Mouse (Mus musculus) kidney, embryonic 15.5 days (tissue): ENCODE results near the gene Tmem163. TPM values are rescaled to one million over a fixed set of nuclear protein-coding genes. Genes with fewer than 3 reads are reported as not detected.

Source experiments
- ATAC-seq: fragments of 200-750 bp; cut with Nextera tagmentation; replicated peaks from 2 replicates; pipeline ENCODE4 v1.8.0; 2017; ENCODE audit warnings: moderate TSS enrichment; ENCODE audit not compliant: low FRiP score
- H3K27ac ChIP-seq: fragments of 300-500 bp; sonication (generic); 2 replicates; pipeline ENCODE4 v1.5.1; 2015; ENCODE audit warnings: mild to moderate bottlenecking, inconsistent platforms
- H3K27me3 ChIP-seq: fragments of 300-500 bp; sonication (generic); 2 replicates; pipeline ENCODE4 v1.6.1; 2015; ENCODE audit warnings: inconsistent platforms
- H3K36me3 ChIP-seq: fragments of 300-500 bp; sonication (generic); 2 replicates; pipeline ENCODE4 v1.6.1; 2015; ENCODE audit warnings: inconsistent platforms
- H3K4me1 ChIP-seq: fragments of 300-500 bp; sonication (generic); 2 replicates; pipeline ENCODE4 v1.6.1; 2015; ENCODE audit warnings: inconsistent platforms
- H3K4me2 ChIP-seq: fragments of 300-500 bp; sonication (generic); 2 replicates; pipeline ENCODE4 v1.6.1; 2015; ENCODE audit warnings: moderate library complexity, mild to moderate bottlenecking, inconsistent platforms
- H3K4me3 ChIP-seq: fragments of 300-500 bp; sonication (generic); replicated peaks from 2 replicates; pipeline ENCODE4 v1.5.1; 2015; ENCODE audit warnings: mild to moderate bottlenecking, inconsistent platforms
- H3K9ac ChIP-seq: fragments of 300-500 bp; sonication (generic); 2 replicates; pipeline ENCODE4 v1.6.1; 2015; ENCODE audit warnings: mild to moderate bottlenecking, inconsistent platforms
- H3K9me3 ChIP-seq: fragments of 300-500 bp; sonication (generic); replicated peaks from 2 replicates; pipeline ENCODE4 v1.6.1; 2016; ENCODE audit warnings: inconsistent platforms
- WGBS: fragments of 180-500 bp; shearing (Covaris S2); methylation state at CpG from one replicate; pipeline ENCODE4 v1.1.7; 2015; ENCODE audit warnings: mixed read lengths; 5-methylcytosine and 5-hydroxymethylcytosine counted together
- polyA plus RNA-seq: library from polyadenylated mRNA; unstranded; fragments of >200 nt; fragmentation: Nextera tagmentation; extraction: Ambion mirVana; gene quantifications from 2 replicates; pipeline ENCODE4 v1.2.1, GENCODE M21; 2015

Gene Tmem163
- polyA plus RNA-seq, 1 experiment from 2014 or later, result 0.61 TPM

DNA sequence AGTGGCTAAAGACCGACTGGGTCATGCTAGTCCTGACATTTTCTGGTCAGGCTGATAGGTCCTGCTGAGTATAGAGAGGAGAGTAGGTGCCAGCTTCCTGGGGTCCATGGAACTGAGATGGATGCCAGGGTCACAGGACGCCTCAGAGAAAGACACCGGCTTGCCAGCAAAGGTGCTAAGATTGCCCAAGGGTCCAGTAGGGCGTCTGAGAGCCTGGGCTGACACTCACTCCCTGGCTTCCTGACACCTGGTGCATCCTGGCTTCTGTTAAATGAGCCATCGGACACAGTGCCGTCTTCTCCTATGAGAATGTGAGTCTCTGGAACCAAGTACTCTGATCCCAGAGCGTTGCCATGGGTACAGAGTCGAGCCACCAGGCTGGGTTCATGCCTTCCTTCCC, 170.4 kb downstream of the Tmem163 start:
- no peak for ATAC-seq
- Histone ChIP-seq H3K27ac (no peak overlapping the region), H3K4me2 (no peak overlapping the region), H3K27me3 (no peaks in the 10 kb centered on the region; the same call in 1 of the 2 replicates), H3K4me3 (no peak overlapping the region), H3K4me1 (no peaks in the 10 kb centered on the region), H3K36me3 (no peaks in the 10 kb centered on the region), H3K9ac (no peak overlapping the region), H3K9me3 (no peaks in the 10 kb centered on the region)
- 75% methylated on average over 8 of the region's 8 CpGs for WGBS

DNA sequence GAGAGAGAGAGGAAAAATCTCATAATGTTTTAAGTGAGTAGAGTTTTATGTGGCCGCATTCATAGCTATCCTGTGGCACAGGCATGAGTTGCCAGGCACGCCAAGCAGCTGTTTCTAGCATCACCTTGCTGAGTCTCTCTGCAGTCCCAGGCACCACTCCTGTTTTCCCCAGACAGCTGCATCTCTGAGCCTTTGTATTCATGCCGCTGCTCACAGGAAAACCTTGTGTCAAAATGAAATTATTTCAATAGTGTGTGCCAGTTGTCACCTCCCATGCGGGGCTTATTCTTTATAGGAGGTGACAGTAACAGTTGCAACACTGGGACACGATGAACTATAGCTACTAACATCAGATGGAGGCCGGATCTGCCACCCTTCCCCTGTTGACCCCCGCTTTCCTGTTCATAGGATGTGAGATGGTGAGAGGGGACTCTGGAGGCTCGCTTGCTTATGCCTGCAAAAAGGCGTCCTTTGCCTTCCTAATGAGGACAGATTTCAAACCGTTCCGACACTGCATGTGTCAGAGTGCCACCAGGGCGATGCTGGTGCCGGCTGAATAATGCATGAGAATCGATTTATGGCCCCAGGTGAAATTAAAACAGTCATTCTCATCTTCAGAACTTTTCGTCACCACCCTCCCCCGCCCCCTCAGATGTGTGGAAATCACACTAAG, 171.1 kb downstream of the Tmem163 start:
- WGBS, result 68% methylated on average over 16 of the region's 16 CpGs
- Histone ChIP-seq H3K4me3 (no peak overlapping the region), H3K4me2 (no peak overlapping the region), H3K27ac (no peak overlapping the region), H3K36me3 (no peaks in the 10 kb centered on the region), H3K4me1 (no peaks in the 10 kb centered on the region), H3K9me3 (no peaks in the 10 kb centered on the region), H3K27me3 (no peaks in the 10 kb centered on the region; the same call in 1 of the 2 replicates), H3K9ac (no peak overlapping the region)
- ATAC-seq, result no peak

DNA sequence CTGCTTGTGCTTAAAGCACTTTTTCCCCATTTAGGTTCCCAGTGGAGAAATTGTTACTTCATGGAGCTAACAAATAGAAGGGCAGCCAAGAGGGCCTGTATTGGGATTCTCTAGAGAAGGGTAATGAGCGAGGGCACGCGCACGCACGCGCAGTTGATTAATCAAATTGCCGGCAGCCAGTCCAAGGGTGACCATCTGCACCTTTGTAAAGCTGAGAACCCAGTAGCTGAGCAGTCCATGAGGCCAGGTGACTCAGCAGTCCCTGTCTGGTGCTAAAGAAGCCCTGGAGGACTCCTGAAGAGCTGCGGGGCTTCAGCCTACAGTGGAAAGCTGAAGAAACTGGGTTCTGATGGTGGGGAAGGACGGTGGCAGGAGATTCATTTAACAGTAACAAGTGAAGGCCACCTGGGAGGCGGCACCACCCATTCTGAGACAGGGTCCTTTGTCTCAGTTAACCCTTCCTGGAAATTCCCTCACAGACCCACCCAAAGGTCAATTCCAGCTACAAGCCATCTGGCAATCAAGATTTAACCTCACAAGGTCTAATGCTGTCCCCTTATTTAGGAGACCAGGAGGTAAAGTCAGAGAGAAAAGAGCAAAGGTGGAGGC, 172.2 kb downstream of the Tmem163 start:
- Histone ChIP-seq H3K9me3 (no peaks in the 10 kb centered on the region), H3K27me3 (peaks cover 5% of the 10 kb centered on the region), H3K4me1 (no peaks in the 10 kb centered on the region), H3K36me3 (no peaks in the 10 kb centered on the region), H3K4me2 (no peak overlapping the region), H3K9ac (no peak overlapping the region), H3K27ac (no peak overlapping the region), H3K4me3 (no peak overlapping the region)
- no peak for ATAC-seq
- WGBS, result 81% methylated on average over 10 of the region's 10 CpGs

DNA sequence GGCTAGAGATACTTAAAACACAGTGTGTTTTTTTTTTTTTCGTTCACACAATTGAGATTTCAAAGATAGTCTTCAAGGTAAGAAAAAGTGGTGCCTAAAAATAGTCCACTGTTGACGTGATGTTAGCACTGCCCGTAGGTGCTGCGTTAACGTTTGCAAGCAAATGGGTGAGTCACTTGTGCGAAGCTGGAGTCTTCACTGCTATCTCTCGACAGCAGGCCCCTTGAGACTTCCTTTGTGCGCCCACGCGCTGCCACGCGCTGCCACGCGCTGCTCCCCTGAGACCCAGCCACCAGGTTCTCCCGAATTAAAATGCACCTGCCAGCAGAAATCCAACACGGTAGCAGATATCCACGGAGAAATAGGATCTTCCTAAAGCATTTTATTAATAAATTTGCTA, 178.6 kb downstream of the Tmem163 start:
- peaks cover 20% of the 10 kb centered on the region; the same call in 1 of the 2 replicates for H3K27me3 ChIP-seq
- H3K36me3 ChIP-seq, result no peaks in the 10 kb centered on the region
- no peak overlapping the region for H3K27ac ChIP-seq
- no peaks in the 10 kb centered on the region for H3K4me1 ChIP-seq
- H3K9ac ChIP-seq, result no peak overlapping the region
- WGBS, result 84% methylated on average over 17 of the region's 17 CpGs
- ATAC-seq, result no peak
- H3K4me2 ChIP-seq, result no peak overlapping the region
- no peak overlapping the region for H3K4me3 ChIP-seq
- H3K9me3 ChIP-seq, result no peaks in the 10 kb centered on the region

DNA sequence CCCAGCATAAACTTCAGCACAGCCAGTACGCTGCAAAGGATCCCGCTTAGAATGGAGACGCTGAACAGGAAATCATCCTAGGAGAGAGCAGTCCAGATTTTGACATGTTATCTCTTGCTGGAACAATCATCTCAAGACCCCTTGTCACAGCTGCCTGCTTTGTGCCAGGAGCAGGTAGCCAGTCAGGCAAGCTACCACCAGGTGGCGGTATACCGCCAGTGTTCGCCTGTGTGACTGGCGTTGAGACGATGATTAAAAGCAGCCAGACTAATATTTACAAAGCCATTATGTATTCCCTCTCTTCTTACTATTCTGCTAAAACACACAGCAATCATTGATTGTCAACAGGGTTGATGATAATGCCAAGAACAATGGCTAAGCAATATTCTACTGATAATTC, 179.1 kb downstream of the Tmem163 start:
- Histone ChIP-seq H3K9ac (no peak overlapping the region), H3K27ac (no peak overlapping the region), H3K27me3 (peaks cover 20% of the 10 kb centered on the region; the same call in 1 of the 2 replicates), H3K4me1 (no peaks in the 10 kb centered on the region), H3K9me3 (no peaks in the 10 kb centered on the region), H3K36me3 (no peaks in the 10 kb centered on the region), H3K4me3 (no peak overlapping the region), H3K4me2 (no peak overlapping the region)
- no peak for ATAC-seq
- 8% methylated on average over 8 of the region's 8 CpGs for WGBS

DNA sequence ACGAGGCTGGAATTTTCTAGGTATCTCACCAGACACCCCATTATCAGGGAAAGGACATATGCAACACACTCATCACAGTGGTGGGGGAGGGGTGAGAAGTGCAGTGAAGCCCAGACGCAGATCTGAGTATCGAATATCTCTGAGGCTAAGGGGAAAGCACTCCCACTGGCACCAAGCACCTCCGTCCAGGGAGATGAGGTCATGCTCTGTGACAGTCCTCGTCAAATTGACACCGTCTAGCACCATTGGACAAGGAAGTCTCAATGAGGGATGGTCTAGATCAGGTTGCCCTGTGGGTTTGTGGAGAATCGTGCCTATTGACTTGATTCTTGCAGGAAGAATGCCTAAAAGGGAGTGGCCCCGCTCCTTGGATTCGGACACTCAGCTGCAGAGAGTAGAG, 180.6 kb downstream of the Tmem163 start:
- Histone ChIP-seq H3K36me3 (no peaks in the 10 kb centered on the region), H3K9me3 (no peaks in the 10 kb centered on the region), H3K27ac (no peak overlapping the region), H3K27me3 (peaks cover 20% of the 10 kb centered on the region; the same call in 1 of the 2 replicates), H3K4me1 (no peaks in the 10 kb centered on the region), H3K4me2 (no peak overlapping the region), H3K4me3 (no peak overlapping the region), H3K9ac (no peak overlapping the region)
- 36% methylated on average over 9 of the region's 9 CpGs for WGBS
- ATAC-seq, result no peak

DNA sequence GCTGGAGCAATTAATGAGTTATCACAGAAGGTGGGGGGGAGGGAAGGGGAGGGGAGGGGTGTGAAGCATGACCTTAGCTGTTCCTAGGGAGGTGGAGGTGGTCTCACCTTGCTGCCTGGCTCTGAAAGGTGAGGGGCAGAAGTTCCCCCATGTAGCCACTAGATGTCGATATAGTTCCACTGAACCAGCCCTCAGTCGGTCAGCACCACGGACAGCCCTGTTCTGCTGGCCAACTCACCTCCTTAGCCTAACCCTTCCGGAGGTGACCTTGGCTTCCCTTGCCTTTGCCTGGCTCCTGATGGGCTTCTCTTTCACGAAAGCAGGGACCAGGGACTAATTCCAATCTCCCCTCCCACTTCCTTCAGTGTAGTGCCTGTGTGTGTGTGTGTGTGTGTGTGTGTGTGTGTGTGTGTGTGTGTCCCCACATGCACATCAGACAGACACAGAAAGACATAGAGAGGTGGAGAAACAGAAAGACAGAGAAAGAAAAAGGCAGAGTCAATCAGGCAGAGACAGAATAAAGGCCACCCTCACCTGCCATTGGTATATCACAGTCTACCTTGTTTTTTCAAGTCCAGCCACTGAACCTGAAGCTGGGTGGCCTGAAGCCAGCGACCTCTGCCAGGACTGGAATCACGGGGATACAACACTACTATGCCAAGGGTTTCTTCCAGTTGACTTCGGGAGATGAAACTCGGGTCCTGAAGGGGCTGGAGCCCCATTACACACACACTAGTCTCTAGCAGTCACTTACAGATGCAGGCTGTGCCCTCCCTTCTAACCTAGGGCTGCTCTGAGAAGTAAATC, 182.4 kb downstream of the Tmem163 start:
- Histone ChIP-seq H3K9me3 (no peaks in the 10 kb centered on the region), H3K4me2 (no peak overlapping the region), H3K4me3 (no peak overlapping the region), H3K27ac (no peak overlapping the region), H3K36me3 (no peaks in the 10 kb centered on the region), H3K9ac (no peak overlapping the region), H3K4me1 (no peaks in the 10 kb centered on the region), H3K27me3 (peaks cover 15% of the 10 kb centered on the region; the same call in 1 of the 2 replicates)
- 33% methylated on average over 9 of the region's 9 CpGs for WGBS
- ATAC-seq, result 0 out of 2 replicates have a peak, but pooled peaks have one; percentile 40

DNA sequence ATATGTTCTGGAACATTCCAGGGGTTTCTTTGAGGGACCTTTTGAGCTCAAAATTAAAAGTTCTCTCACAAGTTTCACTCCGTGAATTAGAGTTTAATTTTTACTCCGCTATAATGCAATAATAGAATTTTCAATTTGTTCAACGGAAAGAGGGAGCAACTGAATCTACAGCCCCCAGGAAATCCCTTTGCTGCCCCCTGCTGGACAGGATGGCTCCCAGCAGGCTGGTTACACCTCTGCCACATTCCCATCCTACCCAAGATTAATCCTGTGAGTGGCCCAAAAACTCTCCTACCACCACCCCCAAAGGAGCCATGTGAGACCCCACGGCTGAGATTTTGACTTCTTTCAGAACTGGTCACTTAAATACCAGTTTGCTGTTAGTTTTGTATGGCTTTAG, 192.2 kb downstream of the Tmem163 start:
- H3K27me3 ChIP-seq, result no peaks in the 10 kb centered on the region
- ATAC-seq, result no peak
- WGBS, result 84% methylated on average over 4 of the region's 4 CpGs
- no peak overlapping the region for H3K4me2 ChIP-seq
- H3K4me1 ChIP-seq, result no peaks in the 10 kb centered on the region
- no peak overlapping the region for H3K4me3 ChIP-seq
- no peak overlapping the region for H3K27ac ChIP-seq
- no peaks in the 10 kb centered on the region for H3K9me3 ChIP-seq
- peaks cover 12% of the 10 kb centered on the region; the same call in 1 of the 2 replicates for H3K36me3 ChIP-seq
- H3K9ac ChIP-seq, result no peak overlapping the region

DNA sequence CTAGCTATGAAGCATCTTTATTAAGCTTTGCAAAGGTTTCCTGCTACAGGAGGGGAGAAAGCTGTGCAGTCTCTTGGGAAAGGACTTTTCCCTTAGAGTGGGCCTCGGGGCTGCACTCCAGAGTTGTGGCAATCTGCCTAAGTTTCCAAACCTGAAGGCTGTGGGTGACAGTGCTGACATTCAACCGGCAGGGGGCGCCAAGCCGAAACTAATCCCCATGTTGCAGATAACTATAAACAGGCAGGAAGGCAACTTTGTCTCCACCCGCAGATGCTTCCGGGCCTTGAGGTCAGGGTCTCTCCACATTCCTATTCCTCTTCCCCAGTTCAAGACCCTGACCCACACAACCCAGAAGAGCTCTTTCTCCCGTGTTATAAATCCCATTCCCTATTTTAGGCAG, 194.5 kb downstream of the Tmem163 start:
- ATAC-seq, result no peak
- H3K27ac ChIP-seq, result no peak overlapping the region
- H3K4me3 ChIP-seq, result no peak overlapping the region
- H3K36me3 ChIP-seq, result peaks cover 20% of the 10 kb centered on the region; the same call in 1 of the 2 replicates
- H3K9ac ChIP-seq, result no peak overlapping the region
- H3K27me3 ChIP-seq, result no peaks in the 10 kb centered on the region
- H3K9me3 ChIP-seq, result no peaks in the 10 kb centered on the region
- 51% methylated on average over 7 of the region's 7 CpGs for WGBS
- no peak overlapping the region for H3K4me2 ChIP-seq
- no peaks in the 10 kb centered on the region for H3K4me1 ChIP-seq

DNA sequence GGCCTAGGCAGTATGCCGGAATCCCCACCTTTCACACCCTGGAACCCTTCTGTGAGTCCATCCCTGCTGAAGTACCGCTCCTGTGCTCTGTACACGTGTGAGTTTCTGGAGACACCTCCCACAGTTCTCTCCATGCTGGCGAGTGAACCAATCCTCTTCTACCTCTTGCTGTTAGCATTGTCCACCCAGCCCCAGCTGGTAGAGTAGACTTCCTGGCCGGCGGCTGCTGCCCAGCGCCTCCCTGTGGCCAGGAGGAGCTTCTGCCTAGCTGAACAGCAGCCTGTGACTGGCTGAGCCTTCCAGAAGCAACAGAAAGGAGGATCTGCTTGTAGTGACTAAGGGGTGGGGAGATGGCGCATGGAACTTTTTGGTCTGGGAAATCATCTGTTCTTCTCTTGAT, 195.2 kb downstream of the Tmem163 start:
- no peak for ATAC-seq
- no peaks in the 10 kb centered on the region for H3K27me3 ChIP-seq
- 94% methylated on average over 8 of the region's 8 CpGs for WGBS
- peaks cover 20% of the 10 kb centered on the region; the same call in 1 of the 2 replicates for H3K36me3 ChIP-seq
- H3K4me2 ChIP-seq, result no peak overlapping the region
- no peaks in the 10 kb centered on the region for H3K4me1 ChIP-seq
- no peak overlapping the region for H3K4me3 ChIP-seq
- no peaks in the 10 kb centered on the region for H3K9me3 ChIP-seq
- no peak overlapping the region for H3K9ac ChIP-seq
- H3K27ac ChIP-seq, result no peak overlapping the region

DNA sequence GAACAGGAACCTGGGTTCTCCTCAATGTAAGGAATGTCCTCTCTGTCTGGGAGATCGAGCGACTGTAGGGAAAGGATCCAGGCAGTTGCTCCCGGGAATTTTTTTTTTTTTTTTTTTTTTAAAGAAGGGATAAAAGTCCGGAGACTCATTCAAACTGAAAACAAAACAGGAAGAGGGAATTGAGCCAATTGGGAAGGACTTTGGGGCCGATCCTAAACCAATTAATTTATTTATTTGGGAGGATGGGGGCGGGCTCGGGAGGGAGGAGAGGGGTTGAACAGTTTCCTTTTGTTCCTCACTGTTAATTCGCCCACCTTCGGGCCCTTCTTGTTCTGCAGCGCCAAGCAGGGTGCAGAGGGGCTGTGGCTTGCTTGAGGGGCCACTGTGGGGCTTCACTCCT, 196.4 kb downstream of the Tmem163 start:
- no peak overlapping the region for H3K4me2 ChIP-seq
- no peak for ATAC-seq
- H3K36me3 ChIP-seq, result peaks cover 27% of the 10 kb centered on the region; the same call in 1 of the 2 replicates
- H3K9me3 ChIP-seq, result no peaks in the 10 kb centered on the region
- no peaks in the 10 kb centered on the region for H3K4me1 ChIP-seq
- H3K27me3 ChIP-seq, result no peaks in the 10 kb centered on the region
- no peak overlapping the region for H3K27ac ChIP-seq
- WGBS, result 61% methylated on average over 10 of the region's 10 CpGs
- no peak overlapping the region for H3K4me3 ChIP-seq
- H3K9ac ChIP-seq, result no peak overlapping the region

DNA sequence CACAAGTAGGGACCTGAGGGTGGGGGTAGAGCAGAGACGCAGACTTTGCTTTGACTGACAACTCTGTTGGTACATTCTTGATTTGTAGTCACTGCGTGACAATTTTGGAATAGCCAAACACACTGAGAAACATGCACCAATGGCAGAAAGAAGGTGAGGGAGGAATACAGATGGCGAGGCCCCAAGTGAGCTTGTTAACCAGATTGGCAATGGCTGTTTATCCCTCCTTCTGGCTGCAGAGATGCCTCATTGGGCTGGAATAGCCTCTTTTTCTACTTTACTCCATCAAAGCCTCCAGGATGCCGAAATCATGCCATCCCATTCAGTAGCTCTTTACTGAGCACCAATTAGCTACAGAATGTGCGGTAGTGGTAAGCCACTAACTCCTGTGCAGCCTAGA, 203.6 kb downstream of the Tmem163 start:
- H3K4me1 ChIP-seq, result 0 out of 2 replicates have a peak, but pooled peaks cover 4% of the 10 kb centered on the region
- 91% methylated on average over 5 of the region's 5 CpGs for WGBS
- H3K4me3 ChIP-seq, result no peak overlapping the region
- no peak overlapping the region for H3K4me2 ChIP-seq
- no peaks in the 10 kb centered on the region for H3K27me3 ChIP-seq
- peaks cover 32% of the 10 kb centered on the region for H3K36me3 ChIP-seq
- ATAC-seq, result no peak
- no peak overlapping the region for H3K27ac ChIP-seq
- H3K9ac ChIP-seq, result no peak overlapping the region
- H3K9me3 ChIP-seq, result no peaks in the 10 kb centered on the region
